Mouse (Mus musculus): Measurements from ENCODE around the gene Pih1d2.
A peak's percentile ranks its signal among the peaks of the same experiment; 100 is the strongest.

DNA sequence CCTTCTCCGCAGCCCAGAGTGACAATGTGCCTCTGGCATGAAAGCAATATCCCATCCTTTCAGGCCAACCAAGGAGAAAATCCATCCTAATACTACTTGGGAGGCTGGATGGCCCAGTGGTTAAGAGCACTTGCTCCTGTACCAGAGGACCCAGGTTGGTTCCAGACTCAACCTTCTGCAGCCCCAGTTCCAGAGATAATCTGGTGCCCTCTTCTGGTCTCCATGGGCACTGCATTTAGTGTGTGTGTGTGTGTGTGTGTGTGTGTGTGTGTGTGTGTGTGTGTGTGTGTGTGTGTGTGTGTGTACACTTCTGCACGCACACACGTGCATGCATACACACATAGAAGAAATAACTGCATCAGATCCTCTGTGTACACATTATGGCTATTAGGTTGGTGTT, 23.6 kb upstream of the Pih1d2 start:
- peak; percentile 38; the same call in 1 of the 2 replicates for TF ChIP-seq CTCF (IDR thresholded peaks at IDR 0.05; ENCODE audit: borderline replicate concordance, insufficient read depth, low read depth, low read length)
- TF ChIP-seq POLR2A (IDR thresholded peaks at IDR 0.05; ENCODE audit: borderline replicate concordance, insufficient read depth, low read length), result no peak
